10 mouse cellular contexts compared by ENCODE assay signal in genomic region chr1:143903985-143904384, GRCm38 (mm10).
DNase-seq lines count a peak whose midpoint lies in the region; ATAC-seq lines count a peak whose summit lies in the region.
"Had no signal": no experiment of that assay in that cellular context is flagged by ENCODE, and none has a peak within 500 bp of the region (broad histone marks: within the 10 kb centered on the region; RNA-seq: fewer than 3 reads in every experiment).

No protein-coding gene starts in this region.

- no peak overlapping the region for H3K4me2 ChIP-seq in limb, embryonic 13.5 days (replicated peaks)
- no peak overlapping the region for H3K4me2 ChIP-seq in hindbrain, embryonic 16.5 days (ENCODE audit: low read length)
- H3K4me2 ChIP-seq: limb, embryonic 12.5 days; midbrain, embryonic 13.5 days had no signal

- H3K27me3 ChIP-seq in limb, embryonic 13.5 days, result no peaks in the 10 kb centered on the region
- no peaks in the 10 kb centered on the region for H3K27me3 ChIP-seq in limb, embryonic 10.5 days (ENCODE audit: low read depth, poor library complexity, severe bottlenecking)
- no peaks in the 10 kb centered on the region for H3K27me3 ChIP-seq in hindbrain, embryonic 16.5 days (replicated peaks; ENCODE audit: control insufficient read depth, insufficient read depth, low read length)
- H3K27me3 ChIP-seq: limb, embryonic 12.5 days; midbrain, embryonic 13.5 days had no signal

- no peaks in the 10 kb centered on the region for H3K4me1 ChIP-seq in limb, embryonic 13.5 days
- no peaks in the 10 kb centered on the region for H3K4me1 ChIP-seq in limb, embryonic 10.5 days
- H3K4me1 ChIP-seq in hindbrain, embryonic 16.5 days (ENCODE audit: control insufficient read depth, insufficient read depth, low read depth, low read length), result no peaks in the 10 kb centered on the region
- H3K4me1 ChIP-seq: limb, embryonic 12.5 days; midbrain, embryonic 13.5 days had no signal

- WGBS in limb, embryonic 13.5 days, result 84% methylated on average over 3 of the region's 3 CpGs
- 86% methylated on average over 3 of the region's 3 CpGs for WGBS in limb, embryonic 10.5 days
- 53% methylated on average over 3 of the region's 3 CpGs for WGBS in hindbrain, embryonic 16.5 days

- H3K36me3 ChIP-seq in limb, embryonic 13.5 days, result no peaks in the 10 kb centered on the region
- H3K36me3 ChIP-seq in limb, embryonic 10.5 days, result no peaks in the 10 kb centered on the region
- no peaks in the 10 kb centered on the region for H3K36me3 ChIP-seq in hindbrain, embryonic 16.5 days (ENCODE audit: control insufficient read depth, insufficient read depth, low read length)
- H3K36me3 ChIP-seq: limb, embryonic 12.5 days; midbrain, embryonic 13.5 days had no signal

- no peaks in the 10 kb centered on the region for H3K9me3 ChIP-seq in limb, embryonic 13.5 days
- no peaks in the 10 kb centered on the region for H3K9me3 ChIP-seq in limb, embryonic 10.5 days (replicated peaks)
- H3K9me3 ChIP-seq in hindbrain, embryonic 16.5 days (ENCODE audit: control insufficient read depth, low read length), result no peaks in the 10 kb centered on the region
- H3K9me3 ChIP-seq: limb, embryonic 12.5 days; midbrain, embryonic 13.5 days had no signal

- no peak overlapping the region for H3K27ac ChIP-seq in limb, embryonic 13.5 days
- no peak overlapping the region for H3K27ac ChIP-seq in limb, embryonic 10.5 days
- no peak overlapping the region for H3K27ac ChIP-seq in hindbrain, embryonic 16.5 days (ENCODE audit: low read depth, low read length)
- H3K27ac ChIP-seq: limb, embryonic 12.5 days; midbrain, embryonic 13.5 days had no signal

- no peak overlapping the region for H3K4me3 ChIP-seq in limb, embryonic 13.5 days
- H3K4me3 ChIP-seq in limb, embryonic 10.5 days, result no peak overlapping the region
- H3K4me3 ChIP-seq in hindbrain, embryonic 16.5 days (ENCODE audit: low read length), result no peak overlapping the region
- H3K4me3 ChIP-seq: limb, embryonic 12.5 days; midbrain, embryonic 13.5 days had no signal

- peak; percentile 4 for DNase-seq in cerebellum, adult 11-12 months
- DNase-seq in cerebellum, adult 8-10 months, result no peak
- no peak for DNase-seq in limb, embryonic 10.5 days (ENCODE audit: low spot score)
- peak; percentile 26 to 43 for DNase-seq in right cerebral cortex, adult 2 months (ENCODE audit: low spot score in 2 of 2)
- no peak for DNase-seq in thymus, postnatal 4 days
- DNase-seq in kidney, postnatal 36 days, result no peak

- ATAC-seq in limb, embryonic 13.5 days (ENCODE audit: low FRiP score, low read depth), result peak; percentile 85
- peak; percentile 94 for ATAC-seq in hindbrain, embryonic 16.5 days
- ATAC-seq: midbrain, embryonic 13.5 days had no signal

- no peak overlapping the region for H3K9ac ChIP-seq in limb, embryonic 13.5 days
- H3K9ac ChIP-seq in hindbrain, embryonic 16.5 days (ENCODE audit: low read depth, low read length), result no peak overlapping the region
- H3K9ac ChIP-seq: limb, embryonic 12.5 days; midbrain, embryonic 13.5 days had no signal

Comparison
In these comparisons a context has a peak if more than half of its experiments do, and no peak if none do; other contexts are left out.
1. DNase-seq: peak in cerebellum, adult 11-12 months (single experiment) and right cerebral cortex, adult 2 months (2 of 2); none in cerebellum, adult 8-10 months (single experiment), limb, embryonic 10.5 days (single experiment), thymus, postnatal 4 days (single experiment) and kidney, postnatal 36 days (0 of 2).